11 mouse cellular contexts compared by ENCODE assay signal in genomic region chr15:75143735-75144134, GRCm38 (mm10). TPM values are rescaled to one million over a fixed set of nuclear protein-coding genes. Genes with fewer than 3 reads are reported as not detected.
DNase-seq lines count a peak whose midpoint lies in the region; ATAC-seq and TF ChIP-seq lines count a peak whose summit lies in the region.
"Had no signal": no experiment of that assay in that cellular context is flagged by ENCODE, and none has a peak within 500 bp of the region (broad histone marks: within the 10 kb centered on the region; RNA-seq: fewer than 3 reads in every experiment).

No protein-coding gene starts in this region.

- TF ChIP-seq POLR2A in cerebellum, adult 2 months (IDR thresholded peaks at IDR 0.05; ENCODE audit: borderline replicate concordance, insufficient read depth, low read length) = no peak
- TF ChIP-seq POLR2A in bone marrow, adult 2 months (IDR thresholded peaks at IDR 0.05; ENCODE audit: borderline replicate concordance, control insufficient read depth, low read depth, low read length) = no peak

- H3K4me3 ChIP-seq in cerebellum, adult 2 months (replicated peaks; ENCODE audit: insufficient read depth, low read depth, low read length) = no peak overlapping the region
- H3K4me3 ChIP-seq in liver, postnatal 0 days (ENCODE audit: low read depth, low read length) = no peak overlapping the region
- no peak overlapping the region for H3K4me3 ChIP-seq in liver, embryonic 11.5 days (ENCODE audit: low read depth, low read length)
- H3K4me3 ChIP-seq in bone marrow, adult 2 months (replicated peaks; ENCODE audit: control insufficient read depth, low read depth, low read length) = no peak overlapping the region
- H3K4me3 ChIP-seq: embryonic facial prominence, embryonic 12.5 days; liver, embryonic 15.5 days had no signal

- H3K27ac ChIP-seq in cerebellum, adult 2 months (ENCODE audit: insufficient read depth, low read length) = no peak overlapping the region
- no peak overlapping the region for H3K27ac ChIP-seq in liver, postnatal 0 days (ENCODE audit: low read depth)
- no peak overlapping the region for H3K27ac ChIP-seq in liver, embryonic 11.5 days (ENCODE audit: low read depth, low read length)
- no peak overlapping the region for H3K27ac ChIP-seq in bone marrow, adult 2 months (ENCODE audit: control insufficient read depth, insufficient read depth, low read depth, low read length, poor library complexity)
- H3K27ac ChIP-seq: embryonic facial prominence, embryonic 12.5 days; liver, embryonic 15.5 days had no signal

- no peak overlapping the region for H3K4me2 ChIP-seq in liver, postnatal 0 days (ENCODE audit: low read depth, low read length)
- no peak overlapping the region for H3K4me2 ChIP-seq in liver, embryonic 11.5 days
- H3K4me2 ChIP-seq: embryonic facial prominence, embryonic 12.5 days; liver, embryonic 15.5 days had no signal

- ATAC-seq in liver, postnatal 0 days = no peak
- no peak for ATAC-seq in liver, embryonic 11.5 days (replicated peaks; ENCODE audit: low FRiP score)

- TF ChIP-seq EP300 in liver, postnatal 0 days (IDR thresholded peaks at IDR 0.05; ENCODE audit: low read depth) = no peak

- no peaks in the 10 kb centered on the region for H3K9me3 ChIP-seq in liver, postnatal 0 days (ENCODE audit: low read length)
- H3K9me3 ChIP-seq in liver, embryonic 11.5 days (ENCODE audit: control insufficient read depth, low read length) = no peaks in the 10 kb centered on the region
- H3K9me3 ChIP-seq: embryonic facial prominence, embryonic 12.5 days; liver, embryonic 15.5 days had no signal

- H3K9ac ChIP-seq in liver, postnatal 0 days (replicated peaks) = no peak overlapping the region
- H3K9ac ChIP-seq in liver, embryonic 11.5 days (ENCODE audit: low read depth, low read length) = no peak overlapping the region
- H3K9ac ChIP-seq: embryonic facial prominence, embryonic 12.5 days; liver, embryonic 15.5 days had no signal

- no peaks in the 10 kb centered on the region for H3K27me3 ChIP-seq in cerebellum, adult 2 months (ENCODE audit: control insufficient read depth, insufficient read depth, low read length)
- no peaks in the 10 kb centered on the region for H3K27me3 ChIP-seq in liver, postnatal 0 days (ENCODE audit: insufficient read depth, low read length)
- no peaks in the 10 kb centered on the region for H3K27me3 ChIP-seq in liver, embryonic 11.5 days (replicated peaks; ENCODE audit: control insufficient read depth, insufficient read depth, low read length)
- H3K27me3 ChIP-seq: embryonic facial prominence, embryonic 12.5 days; liver, embryonic 15.5 days had no signal

- H3K4me1 ChIP-seq in cerebellum, adult 2 months (ENCODE audit: control insufficient read depth, insufficient read depth, low read length) = no peaks in the 10 kb centered on the region
- H3K4me1 ChIP-seq in liver, postnatal 0 days (ENCODE audit: insufficient read depth) = no peaks in the 10 kb centered on the region
- no peaks in the 10 kb centered on the region for H3K4me1 ChIP-seq in liver, embryonic 11.5 days (replicated peaks; ENCODE audit: control insufficient read depth, insufficient read depth, low read length)
- peaks cover 3% of the 10 kb centered on the region; the same call in 1 of the 2 replicates for H3K4me1 ChIP-seq in bone marrow, adult 2 months (ENCODE audit: control insufficient read depth, insufficient read depth, low read length)
- H3K4me1 ChIP-seq: embryonic facial prominence, embryonic 12.5 days; liver, embryonic 15.5 days had no signal

- peak; percentile 38 for TF ChIP-seq CTCF in cerebellum, adult 2 months (IDR thresholded peaks at IDR 0.05; ENCODE audit: borderline replicate concordance, insufficient read depth, low read depth, low read length)
- peak; percentile 70 for TF ChIP-seq CTCF in liver, postnatal 0 days (IDR thresholded peaks at IDR 0.05; ENCODE audit: low read depth)
- TF ChIP-seq CTCF in bone marrow, adult 2 months (IDR thresholded peaks at IDR 0.05; ENCODE audit: control insufficient read depth, insufficient read depth, low read length) = peak; percentile 81

- DNase-seq in cerebellum, adult 2 months = no peak
- DNase-seq in cerebellum, adult 8-10 months = no peak
- peak; percentile 26 for DNase-seq in liver, postnatal 0 days
- DNase-seq in liver, embryonic 11.5 days (ENCODE audit: low spot score) = no peak
- peak; percentile 40 for DNase-seq in testis, postnatal 10 days (ENCODE audit: low spot score)
- no peak for DNase-seq in layer of hippocampus, adult 11-12 months (ENCODE audit: low spot score)
- no peak for DNase-seq in gastrocnemius, postnatal 10 days

- WGBS in cerebellum, adult 2 months = 69% methylated on average over 3 of the region's 3 CpGs
- 50% methylated on average over 3 of the region's 3 CpGs for WGBS in liver, postnatal 0 days (ENCODE audit: insufficient replicate concordance)
- WGBS in liver, embryonic 11.5 days = 50% methylated on average over 3 of the region's 3 CpGs
- WGBS in bone marrow, adult 2 months = 70% methylated on average over 3 of the region's 3 CpGs

- H3K36me3 ChIP-seq in liver, postnatal 0 days (replicated peaks; ENCODE audit: insufficient read depth, low read length) = no peaks in the 10 kb centered on the region
- no peaks in the 10 kb centered on the region for H3K36me3 ChIP-seq in liver, embryonic 11.5 days (ENCODE audit: control insufficient read depth, insufficient read depth, low read length)
- H3K36me3 ChIP-seq: embryonic facial prominence, embryonic 12.5 days; liver, embryonic 15.5 days had no signal

RNA-seq across cellular contexts. Expression of gene Ly6g, which starts 11.3 kb away (rescaled TPM):
- polyA plus RNA-seq in cerebellum, adult 2 months (2012; rRNA removed) = not detected in 2 replicates
- polyA plus RNA-seq in liver, postnatal 0 days (2015; fragmentation: Nextera tagmentation; extraction: Ambion mirVana) = 5.5 and 6.3 TPM in 2 replicates
- polyA plus RNA-seq in liver, embryonic 11.5 days (2014; fragmentation: Nextera tagmentation; extraction: Ambion mirVana) = not detected in 2 replicates
- polyA plus RNA-seq in bone marrow, adult 2 months (2011; ENCODE audit: insufficient read depth, insufficient read length, low replicate concordance, missing spikeins) = 99.4 and 213 TPM in 2 replicates
- under 1 TPM in 1 of 2 experiments, not detected in 1; 0.68 TPM for total RNA-seq in gastrocnemius, postnatal 10 days (2021)
- polyA plus RNA-seq: embryonic facial prominence, embryonic 12.5 days; hindbrain, embryonic 11.5 days had no signal

RNA-seq across cellular contexts. Expression of gene Ly6c2, which starts 32.0 kb away (rescaled TPM):
- polyA plus RNA-seq in cerebellum, adult 2 months (2012; rRNA removed) = 0.74 and 1.1 TPM in 2 replicates
- polyA plus RNA-seq in liver, postnatal 0 days (2015; fragmentation: Nextera tagmentation; extraction: Ambion mirVana) = 123 and 126 TPM in 2 replicates
- polyA plus RNA-seq in liver, embryonic 11.5 days (2014; fragmentation: Nextera tagmentation; extraction: Ambion mirVana) = 0.92 and 1.1 TPM in 2 replicates
- 165 and 459 TPM in 2 replicates for polyA plus RNA-seq in bone marrow, adult 2 months (2011; ENCODE audit: insufficient read depth, insufficient read length, low replicate concordance, missing spikeins)
- 1 to 10 TPM; 3.1 to 3.3 TPM for total RNA-seq in gastrocnemius, postnatal 10 days (2021)
- polyA plus RNA-seq: embryonic facial prominence, embryonic 12.5 days; hindbrain, embryonic 11.5 days had no signal

Comparison
In these comparisons a context has a peak if more than half of its experiments do, and no peak if none do; other contexts are left out.
1. DNase-seq: peak in liver, postnatal 0 days (single experiment) and testis, postnatal 10 days (single experiment); none in cerebellum, adult 2 months (0 of 2), cerebellum, adult 8-10 months (single experiment), liver, embryonic 11.5 days (single experiment), layer of hippocampus, adult 11-12 months (single experiment) and gastrocnemius, postnatal 10 days (single experiment).
2. RNA of gene Ly6c2, which starts 32.0 kb away (polyA plus RNA-seq): 165 to 459 TPM in bone marrow, adult 2 months and 123 to 126 TPM in liver, postnatal 0 days; 0.74 to 1.1 TPM in cerebellum, adult 2 months and 0.92 to 1.1 TPM in liver, embryonic 11.5 days; every median in the first group is over 10 times any median in the second.
3. RNA of gene Ly6g, which starts 11.3 kb away (polyA plus RNA-seq): 99.4 to 213 TPM in bone marrow, adult 2 months; 5.5 to 6.3 TPM in liver, postnatal 0 days, not detected in cerebellum, adult 2 months and not detected in liver, embryonic 11.5 days; every median in the first group is over 10 times any median in the second.
4. Peak in every context shown above with its lines, with median percentiles within 50 percentile points of each other: CTCF ChIP-seq.